Mouse (Mus musculus): ENCODE data around the gene Il2ra. TPM values are rescaled to one million over a fixed set of nuclear protein-coding genes. Genes with fewer than 3 reads are reported as not detected.
"Not testable (repeated sequence)": the region's sequence is repeated elsewhere in the genome, so short reads cannot be mapped to it uniquely, and the experiment has no call there.

The Il2ra gene
- polyA plus RNA-seq, 1 experiment: 0.28 TPM

DNA sequence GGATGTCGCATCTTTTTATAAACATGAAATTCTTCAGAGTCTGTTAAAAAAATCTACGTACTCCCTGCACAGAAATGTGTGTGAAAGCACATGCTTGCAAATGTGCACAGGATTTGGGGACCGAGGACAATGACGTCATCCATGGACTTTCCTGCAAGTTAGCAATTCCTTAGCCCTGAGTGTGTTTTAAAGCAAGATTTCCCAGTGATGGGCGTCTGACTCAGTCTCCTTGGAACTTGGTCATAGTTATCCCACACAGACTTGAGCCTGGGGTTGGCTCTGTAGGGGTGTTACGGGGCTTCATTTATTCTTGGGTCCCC is 64.1 kb downstream of the Il2ra start:
- Histone ChIP-seq H3K27ac (ENCODE audit: insufficient read depth, low read length) (no peak overlapping the region), H3K4me3 (replicated peaks; ENCODE audit: insufficient read depth, low read depth, low read length) (no peak overlapping the region), H3K27me3 (ENCODE audit: control insufficient read depth, insufficient read depth, low read length) (no peaks in the 10 kb centered on the region; the same call in 1 of the 2 replicates), H3K4me1 (ENCODE audit: control insufficient read depth, insufficient read depth, low read length) (no peaks in the 10 kb centered on the region; the same call in 1 of the 2 replicates)
- 46% methylated on average over 6 of the region's 6 CpGs for WGBS
- TF ChIP-seq CTCF (IDR thresholded peaks at IDR 0.05; ENCODE audit: borderline replicate concordance, insufficient read depth, low read depth, low read length): no peak
- no peak for TF ChIP-seq POLR2A (IDR thresholded peaks at IDR 0.05; ENCODE audit: borderline replicate concordance, insufficient read depth, low read length)
- no peak for DNase-seq

DNA sequence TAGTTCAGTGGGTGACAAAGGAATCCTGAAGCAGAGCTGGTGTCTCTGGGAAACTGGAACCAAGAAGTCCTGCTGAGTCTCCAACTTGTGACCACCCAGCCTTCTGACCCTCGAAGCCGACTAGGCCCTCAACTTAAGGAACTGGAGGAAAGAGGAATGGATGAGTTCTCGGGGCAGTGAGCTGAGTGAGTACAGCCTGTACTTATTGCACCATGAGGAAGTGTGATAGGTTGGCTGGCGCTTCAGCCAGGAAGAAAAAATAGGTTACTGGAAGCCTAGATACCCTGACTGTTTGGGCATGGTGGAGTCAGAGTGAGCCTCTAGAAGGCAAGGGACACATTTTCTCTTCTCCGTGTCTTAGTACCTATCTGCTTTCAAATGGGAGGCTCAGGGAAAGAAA is 65.9 kb downstream of the Il2ra start:
- WGBS: 83% methylated on average over 5 of the region's 5 CpGs
- Histone ChIP-seq H3K27ac (ENCODE audit: insufficient read depth, low read length) (no peak overlapping the region), H3K4me1 (ENCODE audit: control insufficient read depth, insufficient read depth, low read length) (no peaks in the 10 kb centered on the region; the same call in 1 of the 2 replicates), H3K4me3 (replicated peaks; ENCODE audit: insufficient read depth, low read depth, low read length) (no peak overlapping the region), H3K27me3 (ENCODE audit: control insufficient read depth, insufficient read depth, low read length) (no peaks in the 10 kb centered on the region; the same call in 1 of the 2 replicates)
- TF ChIP-seq CTCF (IDR thresholded peaks at IDR 0.05; ENCODE audit: borderline replicate concordance, insufficient read depth, low read depth, low read length) (no peak), POLR2A (IDR thresholded peaks at IDR 0.05; ENCODE audit: borderline replicate concordance, insufficient read depth, low read length) (no peak)
- DNase-seq: no peak

DNA sequence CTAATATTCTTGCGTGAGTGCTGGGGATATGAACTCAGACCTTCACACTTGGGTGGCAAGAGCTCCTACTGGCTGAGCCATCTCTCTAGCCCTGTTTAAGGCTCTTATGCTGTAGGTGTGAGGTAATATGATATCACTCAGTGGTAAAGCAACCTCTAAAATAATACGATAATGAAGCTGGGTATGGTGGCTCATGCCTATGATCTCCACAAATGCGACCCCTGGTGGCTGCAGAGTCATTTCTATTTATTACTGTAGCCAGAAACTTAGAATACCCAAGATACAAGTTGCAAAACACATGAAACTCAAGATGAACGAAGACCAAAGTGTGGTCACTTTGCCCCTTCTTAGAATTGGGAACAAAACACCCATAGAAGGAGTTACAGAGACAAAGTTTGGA is 67.5 kb downstream of the Il2ra start:
- DNase-seq; H3K27ac ChIP-seq (ENCODE audit: insufficient read depth, low read length); H3K27me3 ChIP-seq (ENCODE audit: control insufficient read depth, insufficient read depth, low read length); H3K4me3 ChIP-seq (replicated peaks; ENCODE audit: insufficient read depth, low read depth, low read length); H3K4me1 ChIP-seq (ENCODE audit: control insufficient read depth, insufficient read depth, low read length): not testable (repeated sequence)
- 52% methylated on average over 4 of the region's 4 CpGs for WGBS

DNA sequence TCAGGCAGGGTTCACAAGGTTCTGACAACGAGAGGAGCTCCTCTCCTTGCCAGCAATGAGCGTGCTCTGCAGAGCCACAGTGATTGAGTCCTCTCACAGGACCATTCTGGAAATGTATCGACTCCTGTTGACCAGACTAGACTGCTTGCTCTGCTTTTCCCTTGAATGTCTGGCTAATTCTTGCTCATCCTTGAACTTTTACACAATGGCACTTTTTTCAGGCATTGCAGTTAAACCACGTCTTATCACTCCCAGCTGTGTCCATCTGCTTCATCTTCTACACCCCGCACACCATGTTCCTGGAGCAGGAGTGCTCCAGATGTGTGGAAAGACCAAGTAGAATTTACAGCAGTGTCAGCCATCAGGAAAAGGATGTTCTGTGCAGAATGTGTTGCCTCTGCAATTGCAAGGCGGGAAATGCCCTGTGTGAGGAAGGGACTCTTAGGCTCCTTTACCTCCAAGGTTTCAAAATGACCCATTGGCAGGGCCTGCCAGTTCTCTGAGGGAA is 69.9 kb downstream of the Il2ra start:
- Histone ChIP-seq H3K27ac (ENCODE audit: insufficient read depth, low read length) (no peak overlapping the region), H3K4me1 (ENCODE audit: control insufficient read depth, insufficient read depth, low read length) (no peaks in the 10 kb centered on the region), H3K4me3 (replicated peaks; ENCODE audit: insufficient read depth, low read depth, low read length) (no peak overlapping the region), H3K27me3 (ENCODE audit: control insufficient read depth, insufficient read depth, low read length) (no peaks in the 10 kb centered on the region)
- WGBS: 87% methylated on average over 6 of the region's 6 CpGs
- no peak for TF ChIP-seq POLR2A (IDR thresholded peaks at IDR 0.05; ENCODE audit: borderline replicate concordance, insufficient read depth, low read length)
- TF ChIP-seq CTCF (IDR thresholded peaks at IDR 0.05; ENCODE audit: borderline replicate concordance, insufficient read depth, low read depth, low read length): no peak
- no peak for DNase-seq

DNA sequence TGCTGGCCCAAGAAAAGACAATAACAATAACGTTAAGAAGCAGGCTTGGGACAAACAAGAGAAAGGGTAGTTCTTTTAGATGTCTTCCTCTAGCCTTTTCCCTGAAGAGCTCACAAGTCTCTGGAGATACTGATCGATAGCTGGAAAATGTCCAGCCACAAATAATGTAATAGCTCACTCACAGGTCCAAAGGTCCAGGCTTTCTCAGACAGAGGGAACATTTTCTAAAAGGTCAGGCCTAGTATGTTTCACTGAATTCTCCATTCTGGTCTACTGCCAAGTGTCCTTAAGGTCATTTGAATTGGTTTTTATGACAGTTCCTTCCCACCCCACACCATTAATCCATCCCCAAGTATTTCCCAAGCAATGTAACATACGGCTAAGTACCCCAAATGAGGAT is 70.4 kb downstream of the Il2ra start:
- no peak overlapping the region for H3K27ac ChIP-seq (ENCODE audit: insufficient read depth, low read length)
- 71% methylated on average over 3 of the region's 3 CpGs for WGBS

DNA sequence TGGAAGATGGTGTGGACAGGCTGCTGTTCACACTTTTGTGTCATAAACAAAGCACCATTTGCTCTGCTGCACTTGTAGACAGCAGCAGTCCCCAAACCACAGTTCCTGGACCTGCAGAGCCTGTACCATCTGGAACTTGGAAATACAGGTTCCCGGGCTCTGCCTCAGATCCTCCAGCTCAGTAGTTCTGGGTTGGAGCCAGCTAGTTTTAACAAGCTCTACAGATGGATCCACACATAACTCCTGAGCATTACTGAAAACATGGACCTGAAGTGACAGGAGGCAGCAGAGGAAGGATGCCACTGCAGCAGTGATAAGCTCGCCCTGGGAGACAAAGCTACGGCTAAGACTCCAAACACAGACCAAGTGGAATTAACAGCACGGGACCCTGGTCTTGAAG is 71.9 kb downstream of the Il2ra start:
- 28% methylated on average over 4 of the region's 4 CpGs for WGBS
- Histone ChIP-seq H3K27me3 (ENCODE audit: control insufficient read depth, insufficient read depth, low read length) (no peaks in the 10 kb centered on the region), H3K27ac (ENCODE audit: insufficient read depth, low read length) (no peak overlapping the region), H3K4me1 (ENCODE audit: control insufficient read depth, insufficient read depth, low read length) (no peaks in the 10 kb centered on the region), H3K4me3 (replicated peaks; ENCODE audit: insufficient read depth, low read depth, low read length) (no peak overlapping the region)
- TF ChIP-seq POLR2A (IDR thresholded peaks at IDR 0.05; ENCODE audit: borderline replicate concordance, insufficient read depth, low read length) (no peak), CTCF (IDR thresholded peaks at IDR 0.05; ENCODE audit: borderline replicate concordance, insufficient read depth, low read depth, low read length) (no peak)
- DNase-seq: no peak

More for the DNA sequence above, 70.4 kb downstream of the Il2ra start:
- TF ChIP-seq CTCF (IDR thresholded peaks at IDR 0.05; ENCODE audit: borderline replicate concordance, insufficient read depth, low read depth, low read length): no peak
- TF ChIP-seq POLR2A (IDR thresholded peaks at IDR 0.05; ENCODE audit: borderline replicate concordance, insufficient read depth, low read length): no peak
- H3K4me3 ChIP-seq (replicated peaks; ENCODE audit: insufficient read depth, low read depth, low read length): no peak overlapping the region
- H3K4me1 ChIP-seq (ENCODE audit: control insufficient read depth, insufficient read depth, low read length): no peaks in the 10 kb centered on the region
- no peak for DNase-seq
- no peaks in the 10 kb centered on the region for H3K27me3 ChIP-seq (ENCODE audit: control insufficient read depth, insufficient read depth, low read length)

DNA sequence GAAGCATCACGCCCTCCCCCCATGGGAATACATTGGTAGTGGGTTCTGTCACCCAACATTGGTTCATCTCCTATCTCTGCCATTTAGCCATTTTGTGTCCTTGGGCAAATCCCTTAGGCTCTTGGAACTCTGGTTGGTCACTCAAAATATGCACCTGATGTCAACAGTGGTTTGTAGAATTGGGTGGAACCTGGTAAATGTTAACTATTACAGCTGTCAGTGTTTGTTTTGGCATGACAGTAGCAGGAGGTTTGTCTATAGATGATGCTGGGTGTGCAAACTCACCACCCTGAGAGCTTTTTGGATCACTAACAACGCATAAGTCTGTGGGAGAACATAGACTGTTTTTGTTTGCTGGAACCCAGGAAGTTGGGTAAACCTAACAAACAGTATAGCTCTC is 76.0 kb downstream of the Il2ra start:
- 76% methylated on average over 2 of the region's 2 CpGs for WGBS
- no peak for DNase-seq
- Histone ChIP-seq H3K4me1 (ENCODE audit: control insufficient read depth, insufficient read depth, low read length) (no peaks in the 10 kb centered on the region), H3K4me3 (replicated peaks; ENCODE audit: insufficient read depth, low read depth, low read length) (no peak overlapping the region), H3K27ac (ENCODE audit: insufficient read depth, low read length) (no peak overlapping the region), H3K27me3 (ENCODE audit: control insufficient read depth, insufficient read depth, low read length) (no peaks in the 10 kb centered on the region)
- TF ChIP-seq POLR2A (IDR thresholded peaks at IDR 0.05; ENCODE audit: borderline replicate concordance, insufficient read depth, low read length) (no peak), CTCF (IDR thresholded peaks at IDR 0.05; ENCODE audit: borderline replicate concordance, insufficient read depth, low read depth, low read length) (no peak)

DNA sequence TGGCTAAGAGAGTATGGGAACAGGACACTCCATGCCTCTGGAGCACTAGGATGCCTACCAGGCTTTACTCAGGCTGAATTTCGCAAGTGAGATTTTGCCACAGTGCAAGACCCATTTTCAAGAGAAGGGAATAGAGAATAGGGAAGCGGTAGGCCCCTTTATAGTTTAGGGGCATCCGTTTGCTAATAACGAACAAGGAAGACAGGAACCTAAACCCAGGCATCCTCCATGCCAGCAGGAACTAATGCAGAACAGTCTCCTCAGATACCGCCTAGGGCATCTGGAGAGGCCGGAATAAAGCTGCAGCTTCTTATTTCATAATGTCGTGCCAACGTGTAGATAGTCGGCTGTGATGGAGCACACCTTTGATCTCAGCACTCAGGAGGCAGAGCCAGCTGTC is 80.0 kb downstream of the Il2ra start:
- Histone ChIP-seq H3K4me1 (ENCODE audit: control insufficient read depth, insufficient read depth, low read length) (no peaks in the 10 kb centered on the region), H3K27me3 (ENCODE audit: control insufficient read depth, insufficient read depth, low read length) (no peaks in the 10 kb centered on the region), H3K27ac (ENCODE audit: insufficient read depth, low read length) (no peak overlapping the region), H3K4me3 (replicated peaks; ENCODE audit: insufficient read depth, low read depth, low read length) (no peak overlapping the region)
- TF ChIP-seq CTCF (IDR thresholded peaks at IDR 0.05; ENCODE audit: borderline replicate concordance, insufficient read depth, low read depth, low read length): no peak
- no peak for TF ChIP-seq POLR2A (IDR thresholded peaks at IDR 0.05; ENCODE audit: borderline replicate concordance, insufficient read depth, low read length)
- DNase-seq: no peak
- 81% methylated on average over 9 of the region's 9 CpGs for WGBS
